Mouse (Mus musculus) C2C12 (cell line): ENCODE measurements around the gene Galt.

Experiments
- CEBPB ChIP-seq: IDR thresholded peaks from one replicate; pipeline ENCODE4 v1.6.1; 2011; ENCODE audit warnings: low read depth, mild to moderate bottlenecking, control low read depth, moderate library complexity
- CTCF ChIP-seq: IDR thresholded peaks from one replicate; pipeline ENCODE4 v1.5.1; 2011; ENCODE audit not compliant: control insufficient read depth, insufficient read depth, insufficient read length

- TF ChIP-seq CTCF: no peak
- TF ChIP-seq CEBPB: no peak
Measured at GRCm38 (mm10) chr4:41740380-41741157, 14.5 kb upstream of the Galt start.
